Mouse (Mus musculus) heart, embryonic 14.5 days (tissue): ENCODE results near the gene Etfdh. TPM values are rescaled to one million over a fixed set of nuclear protein-coding genes. Genes with fewer than 3 reads are reported as not detected.
A peak's percentile ranks its signal among the peaks of the same experiment; 100 is the strongest.

Experiments
- ATAC-seq: fragments of 200-750 bp; cut with Nextera tagmentation; 2 replicates; pipeline ENCODE4 v1.8.0; 2017; ENCODE audit warnings: low read depth, moderate TSS enrichment; ENCODE audit not compliant: insufficient number of reproducible peaks, insufficient read depth, low FRiP score
- H3K27ac ChIP-seq, 2 experiments: fragments of 200-500 bp in 1 of 2; fragments of 300-500 bp in 1 of 2; sonication (generic) in 1 of 2; replicated peaks in 1 of 2; 2 replicates each; pipeline ENCODE4 v1.5.1; 2012 to 2014; ENCODE audit warnings: low read depth in 2 of 2, low read length in 2 of 2, control low read depth in 1 of 2, mild to moderate bottlenecking in 1 of 2, mixed read lengths in 1 of 2; ENCODE audit not compliant: control insufficient read depth in 1 of 2, insufficient read depth in 1 of 2
- H3K27me3 ChIP-seq: fragments of 300-500 bp; sonication (generic); 2 replicates; pipeline ENCODE4 v1.6.1; 2014; ENCODE audit warnings: mild to moderate bottlenecking, low read length, control low read depth; ENCODE audit not compliant: control insufficient read depth, insufficient read depth
- H3K36me3 ChIP-seq: fragments of 300-500 bp; sonication (generic); 2 replicates; pipeline ENCODE4 v1.6.1; 2014; ENCODE audit warnings: mild to moderate bottlenecking, control low read depth, low read length, mixed read lengths; ENCODE audit not compliant: control insufficient read depth, insufficient read depth
- H3K4me1 ChIP-seq, 2 experiments: fragments of 200-500 bp in 1 of 2; fragments of 300-500 bp in 1 of 2; sonication (generic) in 1 of 2; 2 replicates each; pipeline ENCODE4 v1.6.1; 2012 to 2014; ENCODE audit warnings: low read length in 2 of 2, control low read depth in 1 of 2, mixed read lengths in 1 of 2; ENCODE audit not compliant: control insufficient read depth in 2 of 2, insufficient read depth in 2 of 2
- H3K4me2 ChIP-seq: fragments of 300-500 bp; sonication (generic); 2 replicates; pipeline ENCODE4 v1.6.1; 2014; ENCODE audit warnings: mild to moderate bottlenecking, low read length
- H3K4me3 ChIP-seq, 2 experiments: fragments of 200-500 bp in 1 of 2; fragments of 300-500 bp in 1 of 2; sonication (generic) in 1 of 2; 2 replicates each; pipeline ENCODE4 v1.5.1; 2012 to 2014; ENCODE audit warnings: low read length in 2 of 2, mild to moderate bottlenecking in 2 of 2, control low read depth in 1 of 2, low read depth in 1 of 2, moderate library complexity in 1 of 2; ENCODE audit not compliant: control insufficient read depth in 1 of 2, insufficient read depth in 1 of 2
- H3K9ac ChIP-seq: fragments of 300-500 bp; sonication (generic); 2 replicates; pipeline ENCODE4 v1.6.1; 2014; ENCODE audit warnings: mild to moderate bottlenecking, low read length
- H3K9me3 ChIP-seq: fragments of 300-500 bp; sonication (generic); 2 replicates; pipeline ENCODE4 v1.6.1; 2016; ENCODE audit warnings: low read length, control low read depth; ENCODE audit not compliant: control insufficient read depth
- WGBS: fragments of 180-500 bp; shearing (Covaris S2); extraction: QIAGEN DNeasy Blood & Tissue Kit; methylation state at CpG from one replicate; pipeline ENCODE4 v1.1.7; 2014; 5-methylcytosine and 5-hydroxymethylcytosine counted together
- polyA plus RNA-seq: library from polyadenylated mRNA; unstranded; fragments of >200 nt; fragmentation: Nextera tagmentation; extraction: Ambion mirVana; gene quantifications from 2 replicates; pipeline ENCODE4 v1.2.1, GENCODE M21; 2014

Etfdh gene
- polyA plus RNA-seq, 1 experiment from 2014 or later: 189 TPM

- Histone ChIP-seq H3K9me3 (no peaks in the 10 kb centered on the region), H3K4me3 (peak within 1 kb of the TSS; percentile 82 to 90), H3K4me1 (peaks cover 0 to 10% of the 10 kb centered on the region in 2 experiments; a peak in 2 of 4 replicates), H3K36me3 (peaks cover 29% of the 10 kb centered on the region), H3K27me3 (no peaks in the 10 kb centered on the region), H3K27ac (peak within 1 kb of the TSS; percentile 69 to 83), H3K4me2 (peak within 1 kb of the TSS; percentile 79), H3K9ac (peak within 1 kb of the TSS; percentile 95)
- ATAC-seq: peak; percentile 84
- 2% methylated on average over 63 of the region's 63 CpGs for WGBS
These were observed 38.2 kb downstream of the Etfdh start, which contains the start of gene Ppid for GRCm38 (mm10) chr3:79590863-79591792. TSS of gene Ppid (plus strand) at chr3:79591342.

- no peak for ATAC-seq
- Histone ChIP-seq H3K9me3 (no peaks in the 10 kb centered on the region), H3K4me3 (no peak overlapping the region), H3K27me3 (no peaks in the 10 kb centered on the region), H3K4me2 (no peak overlapping the region), H3K27ac (no peak overlapping the region), H3K36me3 (peaks cover 14% of the 10 kb centered on the region), H3K4me1 (peaks cover 0 to 10% of the 10 kb centered on the region in 2 experiments; a peak in 2 of 4 replicates), H3K9ac (no peak overlapping the region)
- WGBS: 73% methylated on average over 2 of the region's 2 CpGs
These were observed 39.6 kb downstream of the Etfdh start for GRCm38 (mm10) chr3:79589671-79590070.

GRCm38 (mm10) chr3:79586804-79587203 lies 42.5 kb downstream of the Etfdh start:
- no peak overlapping the region for H3K4me2 ChIP-seq
- H3K4me1 ChIP-seq: no peaks in the 10 kb centered on the region
- no peaks in the 10 kb centered on the region for H3K27me3 ChIP-seq
- peak; percentile 38; the same call in 1 of the 2 replicates for ATAC-seq
- H3K9me3 ChIP-seq: no peaks in the 10 kb centered on the region
- 4% methylated on average over 6 of the region's 6 CpGs for WGBS
- H3K27ac ChIP-seq: no peak overlapping the region
- H3K9ac ChIP-seq: no peak overlapping the region
- H3K36me3 ChIP-seq: no peaks in the 10 kb centered on the region
- H3K4me3 ChIP-seq: no peak overlapping the region

- Histone ChIP-seq H3K9me3 (no peaks in the 10 kb centered on the region), H3K4me2 (no peak overlapping the region), H3K36me3 (no peaks in the 10 kb centered on the region), H3K4me1 (peaks cover 5 to 6% of the 10 kb centered on the region in 2 experiments; a peak in 3 of 4 replicates), H3K9ac (no peak overlapping the region), H3K27me3 (no peaks in the 10 kb centered on the region), H3K4me3 (no peak overlapping the region), H3K27ac (no peak overlapping the region)
- WGBS: 55% methylated on average over 5 of the region's 5 CpGs
- no peak for ATAC-seq
These were observed 49.3 kb downstream of the Etfdh start for GRCm38 (mm10) chr3:79579891-79580575.

GRCm38 (mm10) chr3:79578164-79578563 lies 51.1 kb downstream of the Etfdh start:
- H3K4me2 ChIP-seq: no peak overlapping the region
- no peak overlapping the region for H3K4me3 ChIP-seq
- H3K4me1 ChIP-seq: peaks cover 5 to 6% of the 10 kb centered on the region in 2 experiments; a peak in 3 of 4 replicates
- H3K27me3 ChIP-seq: no peaks in the 10 kb centered on the region
- H3K36me3 ChIP-seq: no peaks in the 10 kb centered on the region
- no peak overlapping the region for H3K9ac ChIP-seq
- ATAC-seq: no peak
- 74% methylated on average over 6 of the region's 6 CpGs for WGBS
- H3K9me3 ChIP-seq: no peaks in the 10 kb centered on the region
- no peak overlapping the region for H3K27ac ChIP-seq

- no peak overlapping the region for H3K4me2 ChIP-seq
- WGBS: 61% methylated on average over 6 of the region's 6 CpGs
- H3K27ac ChIP-seq: no peak overlapping the region
- H3K4me3 ChIP-seq: no peak overlapping the region
- H3K36me3 ChIP-seq: no peaks in the 10 kb centered on the region
- H3K9me3 ChIP-seq: no peaks in the 10 kb centered on the region
- no peak overlapping the region for H3K9ac ChIP-seq
- H3K27me3 ChIP-seq: no peaks in the 10 kb centered on the region
- no peak for ATAC-seq
- H3K4me1 ChIP-seq: peaks cover 5 to 6% of the 10 kb centered on the region in 2 experiments; a peak in 3 of 4 replicates
These were observed 51.7 kb downstream of the Etfdh start for GRCm38 (mm10) chr3:79577606-79578005.

GRCm38 (mm10) chr3:79576865-79577264 lies 52.4 kb downstream of the Etfdh start:
- Histone ChIP-seq H3K4me2 (peak overlapping the region; percentile 19; the same call in 1 of the 2 replicates), H3K27ac (no peak overlapping the region), H3K4me1 (peaks cover 5 to 6% of the 10 kb centered on the region in 2 experiments; a peak in 3 of 4 replicates), H3K36me3 (no peaks in the 10 kb centered on the region), H3K9me3 (no peaks in the 10 kb centered on the region), H3K27me3 (no peaks in the 10 kb centered on the region), H3K9ac (peak overlapping the region; percentile 5; the same call in 1 of the 2 replicates), H3K4me3 (no peak overlapping the region)
- no peak for ATAC-seq
- WGBS: 11% methylated on average over 5 of the region's 5 CpGs
